Mouse (Mus musculus) liver, embryonic 14.5 days (tissue): Measurements from ENCODE around the gene Sipa1l3. TPM values are rescaled to one million over a fixed set of nuclear protein-coding genes. Genes with fewer than 3 reads are reported as not detected.

Experiments
- ATAC-seq: fragments of 200-750 bp; cut with Nextera tagmentation; 2 replicates; pipeline ENCODE4 v1.8.0; 2017; ENCODE audit warnings: moderate number of reproducible peaks, mild to moderate bottlenecking, moderate library complexity; ENCODE audit not compliant: insufficient read depth
- DNase-seq, 3 experiments: peaks; one replicate each; pipeline ENCODE4 v3.0.0-alpha.2; 2012 to 2013; ENCODE audit warnings: low read depth in 3 of 3, low spot score in 3 of 3
- H3K27ac ChIP-seq: fragments of 300-500 bp; sonication (generic); 2 replicates; pipeline ENCODE4 v1.5.1; 2014; ENCODE audit warnings: moderate library complexity, mild to moderate bottlenecking, control low read depth, inconsistent platforms
- H3K27me3 ChIP-seq: fragments of 300-500 bp; sonication (generic); 2 replicates; pipeline ENCODE4 v1.6.1; 2014; ENCODE audit warnings: mild to moderate bottlenecking, low read length, moderate library complexity; ENCODE audit not compliant: control insufficient read depth, insufficient read depth
- H3K36me3 ChIP-seq: fragments of 300-500 bp; sonication (generic); replicated peaks from 2 replicates; pipeline ENCODE4 v1.6.1; 2014; ENCODE audit warnings: low read depth; ENCODE audit not compliant: control insufficient read depth, insufficient read depth
- H3K4me1 ChIP-seq, 2 experiments: fragments of 200-500 bp in 1 of 2; fragments of 300-500 bp in 1 of 2; sonication (generic) in 1 of 2; replicated peaks; 2 replicates each; pipeline ENCODE4 v1.6.1; 2012 to 2014; ENCODE audit warnings: antibody characterized with exemption in 1 of 2, inconsistent platforms in 1 of 2, low read length in 1 of 2; ENCODE audit not compliant: control insufficient read depth in 2 of 2, insufficient read depth in 2 of 2
- H3K4me2 ChIP-seq: fragments of 300-500 bp; sonication (generic); 2 replicates; pipeline ENCODE4 v1.6.1; 2014; ENCODE audit warnings: low read depth, mild to moderate bottlenecking, control low read depth, moderate library complexity
- H3K4me3 ChIP-seq, 2 experiments: fragments of 200-500 bp in 1 of 2; fragments of 300-500 bp in 1 of 2; sonication (generic) in 1 of 2; 2 replicates each; pipeline ENCODE4 v1.5.1; 2012 to 2014; ENCODE audit warnings: low read depth in 2 of 2, low read length in 2 of 2, mild to moderate bottlenecking in 2 of 2, control low read depth in 1 of 2, inconsistent platforms in 1 of 2, moderate library complexity in 1 of 2; ENCODE audit not compliant: insufficient read depth in 1 of 2
- H3K9ac ChIP-seq: fragments of 300-500 bp; sonication (generic); replicated peaks from 2 replicates; pipeline ENCODE4 v1.6.1; 2014; ENCODE audit warnings: mild to moderate bottlenecking, control low read depth, moderate library complexity
- H3K9me3 ChIP-seq: fragments of 300-500 bp; sonication (generic); 2 replicates; pipeline ENCODE4 v1.6.1; 2016; ENCODE audit warnings: low read length, mixed read lengths; ENCODE audit not compliant: control insufficient read depth
- CTCF ChIP-seq: IDR thresholded peaks from 2 replicates; pipeline ENCODE4 v1.5.1; 2016; ENCODE audit warnings: antibody characterized with exemption, low read depth, control low read depth
- EP300 ChIP-seq: IDR thresholded peaks from 2 replicates; pipeline ENCODE4 v1.6.1; 2016; ENCODE audit warnings: antibody characterized with exemption, low read depth
- WGBS: fragments of 180-500 bp; shearing (Covaris S2); extraction: QIAGEN DNeasy Blood & Tissue Kit; methylation state at CpG from one replicate; pipeline ENCODE4 v1.1.7; 2014; ENCODE audit not compliant: insufficient replicate concordance; 5-methylcytosine and 5-hydroxymethylcytosine counted together
- polyA plus RNA-seq, 2 experiments: library from polyadenylated mRNA; depleted of rRNA in 1 of 2; stranded (reverse) in 1 of 2; unstranded in 1 of 2; fragments of >200 nt; fragmentation: Nextera tagmentation in 1 of 2; extraction: Ambion mirVana in 1 of 2; gene quantifications; 2 replicates each; pipeline versions ENCODE4 v1.2.1 to v1.2.3; 2012 to 2014

Sipa1l3 gene
- polyA plus RNA-seq, 2 experiments, result 1.8 to 4.9 TPM

GRCm38 (mm10) chr7:29504683-29505290 is 13.7 kb downstream of the Sipa1l3 start:
- peaks cover 18 to 35% of the 10 kb centered on the region in 2 experiments for H3K4me1 ChIP-seq
- H3K36me3 ChIP-seq, result no peaks in the 10 kb centered on the region
- H3K27ac ChIP-seq, result no peak overlapping the region
- H3K27me3 ChIP-seq, result no peaks in the 10 kb centered on the region
- no peaks in the 10 kb centered on the region for H3K9me3 ChIP-seq
- no peak overlapping the region for H3K4me3 ChIP-seq
- ATAC-seq (no peak), DNase-seq (no peak)
- TF ChIP-seq EP300 (no peak), CTCF (no peak)
- no peak overlapping the region for H3K4me2 ChIP-seq
- H3K9ac ChIP-seq, result no peak overlapping the region
- WGBS, result 51% methylated on average over 7 of the region's 7 CpGs

DNA sequence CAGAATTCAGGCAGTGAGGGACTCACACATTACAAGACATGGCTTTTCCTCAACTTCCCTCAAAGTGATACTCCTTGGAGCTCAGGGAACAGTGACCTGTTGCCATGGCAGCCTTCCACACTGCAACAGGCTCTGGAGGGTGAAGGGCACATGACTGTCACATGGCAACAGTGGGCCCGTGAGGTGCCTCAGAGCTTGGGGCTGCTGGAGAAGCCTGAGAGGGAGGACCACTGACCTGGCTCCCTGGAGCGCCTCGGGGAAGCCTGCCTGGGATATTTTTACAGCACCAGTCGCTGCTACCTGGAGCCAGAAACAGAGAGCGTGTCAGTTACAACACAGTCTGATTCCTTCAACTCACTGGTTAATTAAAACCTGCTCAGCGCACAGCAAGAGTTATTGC is 14.8 kb downstream of the Sipa1l3 start:
- TF ChIP-seq EP300 (no peak), CTCF (no peak)
- H3K9ac ChIP-seq, result no peak overlapping the region
- H3K4me1 ChIP-seq, result peaks cover 12 to 28% of the 10 kb centered on the region in 2 experiments

DNA sequence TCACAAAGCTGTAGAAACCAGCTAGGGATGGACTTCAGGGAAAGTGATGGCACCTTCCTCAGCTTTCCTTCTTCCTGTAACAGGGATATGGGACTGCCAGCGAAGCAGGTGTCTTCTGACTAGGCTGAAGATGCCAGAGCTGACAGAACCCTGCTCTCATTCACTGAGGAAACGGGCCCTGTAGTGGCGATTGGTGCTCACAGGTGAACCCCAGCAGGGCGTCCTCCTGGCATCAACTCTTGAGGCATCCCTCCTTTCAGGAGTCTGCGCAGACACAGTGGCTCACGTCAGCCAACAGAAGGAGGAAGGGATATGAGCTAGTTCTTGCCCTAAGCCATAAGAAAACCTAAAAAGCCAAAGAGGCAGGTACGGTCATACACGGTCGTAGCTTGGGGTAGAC is 17.2 kb downstream of the Sipa1l3 start:
- no peak for TF ChIP-seq CTCF
- TF ChIP-seq EP300, result no peak
- ATAC-seq (no peak), DNase-seq (no peak)
- Histone ChIP-seq H3K9me3 (no peaks in the 10 kb centered on the region), H3K36me3 (no peaks in the 10 kb centered on the region), H3K4me3 (no peak overlapping the region), H3K27me3 (no peaks in the 10 kb centered on the region), H3K4me2 (no peak overlapping the region), H3K9ac (no peak overlapping the region), H3K4me1 (peaks cover 4 to 19% of the 10 kb centered on the region in 2 experiments; a peak in 3 of 4 replicates), H3K27ac (no peak overlapping the region)
- WGBS, result 81% methylated on average over 9 of the region's 9 CpGs

More for the DNA sequence above, 14.8 kb downstream of the Sipa1l3 start:
- Histone ChIP-seq H3K4me2 (no peak overlapping the region), H3K27me3 (no peaks in the 10 kb centered on the region), H3K36me3 (no peaks in the 10 kb centered on the region), H3K9me3 (no peaks in the 10 kb centered on the region), H3K4me3 (no peak overlapping the region), H3K27ac (no peak overlapping the region)
- WGBS, result 68% methylated on average over 6 of the region's 6 CpGs
- no peak for DNase-seq
- ATAC-seq, result no peak

DNA sequence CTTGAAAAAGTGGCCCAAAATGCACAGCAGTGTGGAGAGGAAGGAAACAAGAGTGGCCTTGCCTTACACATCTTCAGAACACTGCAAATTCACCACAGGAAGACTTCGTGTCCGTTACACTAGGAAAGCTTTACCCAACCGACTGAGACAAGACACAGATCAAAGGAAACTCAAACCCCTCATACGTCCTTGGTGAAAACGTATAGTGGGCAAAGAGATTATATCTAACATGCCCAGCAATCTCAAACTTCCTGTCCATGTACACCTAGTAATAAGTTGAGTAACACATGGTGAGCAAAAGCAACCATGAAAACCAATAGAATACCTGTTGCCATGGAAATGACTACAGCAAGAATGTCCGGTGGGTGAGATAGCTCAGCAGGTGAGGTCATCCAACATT is 19.4 kb downstream of the Sipa1l3 start:
- DNase-seq, result no peak
- Histone ChIP-seq H3K36me3 (no peaks in the 10 kb centered on the region), H3K4me1 (peaks cover 0 to 10% of the 10 kb centered on the region in 2 experiments; a peak in 2 of 4 replicates), H3K4me3 (no peak overlapping the region), H3K9ac (no peak overlapping the region), H3K9me3 (no peaks in the 10 kb centered on the region), H3K27me3 (no peaks in the 10 kb centered on the region), H3K27ac (no peak overlapping the region), H3K4me2 (no peak overlapping the region)
- 36% methylated on average over 6 of the region's 6 CpGs for WGBS
- no peak for ATAC-seq
- TF ChIP-seq EP300 (no peak), CTCF (no peak)

DNA sequence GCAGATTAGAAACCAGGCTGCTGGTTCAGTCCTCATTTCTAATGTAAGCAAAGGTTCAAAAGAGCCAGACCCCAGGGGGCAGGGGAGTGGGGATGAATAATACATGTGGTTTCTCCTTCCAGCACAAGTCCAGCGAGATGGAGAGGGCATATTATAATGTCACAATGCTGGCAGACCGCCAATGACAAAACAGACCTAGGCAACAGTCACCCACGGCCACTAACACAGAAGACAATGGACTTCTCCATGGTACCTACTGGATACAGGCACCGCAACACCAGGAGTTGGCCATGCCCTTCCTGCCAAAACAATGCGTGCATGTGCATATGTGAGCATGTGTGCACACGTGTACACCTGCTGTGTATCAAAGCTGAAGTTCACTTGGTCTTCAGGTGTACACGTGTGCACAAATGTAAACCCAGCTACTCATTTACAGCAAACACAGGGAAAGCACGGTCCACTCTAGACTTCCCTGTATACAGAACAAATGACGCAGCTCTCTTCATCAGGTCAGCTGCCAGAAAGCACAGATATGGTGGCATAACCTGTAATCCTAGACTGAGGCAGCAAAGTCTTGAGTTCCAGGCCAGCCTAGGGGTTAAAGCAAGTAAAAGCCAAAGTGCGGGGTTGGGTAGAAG is 21.4 kb downstream of the Sipa1l3 start:
- Histone ChIP-seq H3K27me3 (no peaks in the 10 kb centered on the region), H3K4me2 (no peak overlapping the region), H3K27ac (no peak overlapping the region), H3K4me3 (no peak overlapping the region), H3K9me3 (no peaks in the 10 kb centered on the region), H3K4me1 (peaks cover 0 to 7% of the 10 kb centered on the region in 2 experiments; a peak in 1 of 4 replicates), H3K9ac (no peak overlapping the region), H3K36me3 (no peaks in the 10 kb centered on the region)
- DNase-seq, result no peak
- 65% methylated on average over 10 of the region's 10 CpGs for WGBS
- TF ChIP-seq EP300, result no peak
- no peak for ATAC-seq
